Mouse (Mus musculus) retina, postnatal 1 day (tissue): Measurements from ENCODE around the gene B3galt1.

Source experiments
- DNase-seq: peaks from one replicate; pipeline ENCODE4 v3.0.0-alpha.2; 2012

Gene B3galt1

GRCm38 (mm10) chr2:67751585-67751984 lies 185.9 kb downstream of the B3galt1 start:
- DNase-seq = peak; percentile 18

DNA sequence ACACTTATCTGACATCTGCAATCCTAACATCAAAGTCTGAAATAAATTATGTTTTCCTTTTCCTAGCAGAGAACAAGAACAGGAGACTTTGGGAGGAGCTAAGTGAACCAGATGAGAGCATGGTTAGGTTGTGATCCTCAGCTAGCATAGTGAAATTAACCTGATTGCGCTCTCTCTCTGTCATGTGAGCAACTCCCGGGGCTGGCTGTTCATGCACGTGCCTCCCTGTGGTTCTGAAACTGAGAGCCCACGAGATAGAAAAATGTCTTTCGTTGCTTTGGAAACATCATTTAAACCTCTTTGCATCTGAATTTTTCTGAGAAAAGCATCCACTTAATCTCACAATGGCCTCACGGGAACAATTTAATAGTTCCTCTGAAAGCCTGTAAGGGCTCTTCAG lies 190.8 kb downstream of the B3galt1 start:
- no peak for DNase-seq

DNA sequence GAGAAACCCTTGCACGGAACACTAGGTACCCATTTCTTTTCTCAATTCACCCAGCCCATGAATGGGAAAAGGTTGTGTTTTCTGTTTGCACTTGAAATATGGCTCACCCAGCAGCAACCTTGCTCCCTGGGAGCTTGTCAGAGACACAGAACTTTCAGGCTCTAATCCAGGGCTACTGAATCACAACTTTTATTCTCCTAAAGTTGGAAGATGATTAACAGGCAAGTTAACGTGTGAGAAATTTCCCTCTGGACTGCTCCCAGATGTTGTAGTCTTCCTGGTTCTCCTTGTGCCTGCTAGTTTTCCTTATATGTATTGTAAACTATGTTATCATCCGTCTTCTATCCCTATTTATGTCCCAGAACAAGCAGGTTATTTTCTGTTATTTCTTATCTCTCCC lies 221.9 kb downstream of the B3galt1 start:
- DNase-seq = no peak

GRCm38 (mm10) chr2:67797561-67797960 lies 231.9 kb downstream of the B3galt1 start:
- DNase-seq = no peak

GRCm38 (mm10) chr2:67799981-67800380 lies 234.3 kb downstream of the B3galt1 start:
- DNase-seq = no peak

GRCm38 (mm10) chr2:67816149-67816548 lies 250.5 kb downstream of the B3galt1 start:
- DNase-seq = peak; percentile 64

- DNase-seq = peak; percentile 8
Measured at GRCm38 (mm10) chr2:67818014-67818413, 252.3 kb downstream of the B3galt1 start.

DNA sequence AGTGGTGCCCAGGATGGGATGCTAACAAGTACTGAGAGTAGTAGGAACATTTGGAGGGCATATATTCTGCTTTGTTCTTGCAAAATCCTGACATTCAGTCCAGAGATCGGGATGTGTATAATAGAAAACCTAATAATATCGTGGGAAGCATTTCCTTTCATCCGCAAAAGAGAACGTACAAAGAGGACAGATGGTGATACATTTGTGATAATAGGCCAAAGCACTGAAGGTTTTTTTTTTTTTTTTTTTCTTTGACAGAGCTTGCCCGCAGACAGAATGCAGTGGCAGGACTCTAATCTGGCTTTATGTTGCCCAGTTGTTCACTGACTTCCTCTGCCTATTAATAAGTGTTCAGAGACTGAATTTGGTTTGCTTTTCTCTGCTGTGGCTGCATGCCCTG lies 256.7 kb downstream of the B3galt1 start:
- DNase-seq = no peak

- no peak for DNase-seq
Measured at GRCm38 (mm10) chr2:67827697-67828096, 262.0 kb downstream of the B3galt1 start.

- no peak for DNase-seq
Measured at GRCm38 (mm10) chr2:67829055-67829915, 263.6 kb downstream of the B3galt1 start.

DNA sequence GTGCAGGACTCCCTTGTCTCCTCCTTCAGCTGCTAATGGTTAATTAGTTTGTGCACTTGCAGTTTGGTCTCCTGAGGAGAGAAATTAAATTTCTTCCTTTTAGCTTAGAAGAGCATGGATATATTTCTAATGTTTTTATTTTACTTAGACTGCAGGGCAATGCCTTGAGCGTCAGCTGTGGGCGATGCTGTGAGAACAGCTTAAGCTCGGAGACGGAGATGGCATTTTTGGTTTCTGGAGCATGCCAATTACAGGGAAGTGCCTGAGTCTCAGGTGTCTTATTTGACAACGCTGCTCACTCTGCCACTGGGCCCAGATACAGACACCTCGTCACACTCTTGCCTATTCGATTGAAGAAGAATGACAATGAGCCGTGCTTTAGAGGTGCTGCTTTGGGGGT lies 282.1 kb downstream of the B3galt1 start:
- no peak for DNase-seq

- DNase-seq = no peak
Measured at GRCm38 (mm10) chr2:67850725-67851124, 285.1 kb downstream of the B3galt1 start.

- DNase-seq = no peak
Measured at GRCm38 (mm10) chr2:67858340-67858739, 292.7 kb downstream of the B3galt1 start.

- no peak for DNase-seq
Measured at GRCm38 (mm10) chr2:67859004-67859403, 293.3 kb downstream of the B3galt1 start.

DNA sequence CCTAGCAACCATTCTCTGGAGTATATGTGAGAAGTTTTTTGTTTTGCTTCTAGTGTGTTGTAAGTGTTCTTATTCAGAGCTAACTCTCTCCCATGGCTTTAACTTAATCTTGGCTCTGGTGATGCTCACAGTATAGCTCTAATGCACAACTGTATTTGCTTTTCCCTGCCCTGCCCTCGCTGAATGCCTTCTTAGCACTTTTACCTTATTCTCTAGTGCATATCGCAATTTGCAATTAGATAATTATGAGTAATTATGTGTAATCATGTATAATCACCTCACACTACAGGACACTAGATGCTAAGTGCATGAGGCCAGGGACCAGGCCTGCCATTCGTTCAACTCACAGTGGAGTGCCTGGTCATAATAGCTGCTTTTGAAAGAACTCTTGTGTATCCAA lies 307.7 kb downstream of the B3galt1 start:
- DNase-seq = no peak

DNA sequence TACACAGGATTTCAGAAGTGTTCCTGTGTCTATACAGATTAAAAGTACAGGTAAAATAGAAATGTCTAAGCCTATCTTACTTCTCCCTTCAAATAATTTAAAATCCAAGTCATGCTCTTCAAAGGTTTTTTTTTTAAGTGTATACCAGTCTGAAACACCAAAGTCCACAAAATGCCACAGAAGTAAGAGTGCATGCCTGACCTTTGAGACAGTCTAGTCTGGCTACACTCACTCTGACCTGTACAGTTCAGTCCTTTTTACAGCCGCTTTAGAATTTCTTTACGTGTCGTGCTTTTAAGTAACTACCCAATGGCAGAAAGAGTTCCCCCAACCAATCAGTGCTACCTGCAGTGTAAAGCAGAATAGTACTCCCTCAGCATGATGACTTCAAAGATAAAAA lies 314.2 kb downstream of the B3galt1 start:
- DNase-seq = no peak

GRCm38 (mm10) chr2:67881713-67882281 lies 316.1 kb downstream of the B3galt1 start:
- no peak for DNase-seq

DNA sequence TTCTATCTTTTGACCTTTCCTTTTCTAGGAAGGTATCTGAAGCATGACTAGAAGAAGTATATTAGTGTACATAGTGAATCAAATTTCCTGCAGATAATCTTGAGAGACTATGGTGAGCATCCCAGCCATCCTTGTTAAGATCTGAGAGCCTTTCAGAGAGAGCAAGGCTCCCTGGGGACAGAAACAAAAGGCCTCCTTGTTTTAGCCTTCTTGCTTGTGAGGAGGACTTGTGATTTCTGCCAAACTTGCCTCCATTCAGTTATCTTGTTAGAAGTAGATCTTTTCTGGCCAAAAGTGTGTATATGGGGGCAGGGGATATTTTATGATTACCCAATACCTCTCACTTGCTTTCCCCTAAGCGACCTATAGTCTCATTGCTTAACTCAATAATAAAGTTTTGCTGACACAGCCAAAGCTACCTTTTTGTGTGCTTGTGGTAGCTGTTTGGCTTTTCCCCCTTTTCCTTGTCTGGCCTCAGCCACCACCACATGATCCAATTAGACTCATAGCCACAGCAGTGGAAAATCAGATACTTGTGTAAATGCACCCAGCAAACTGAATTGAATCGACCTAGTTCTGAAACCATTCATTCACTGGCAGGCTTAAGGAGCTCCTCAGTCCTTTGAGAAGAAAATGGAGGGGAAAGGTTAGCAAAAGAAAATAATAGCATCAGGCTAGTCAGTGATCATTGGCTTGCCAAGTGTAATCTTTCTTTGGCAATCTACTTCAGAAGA lies 332.5 kb downstream of the B3galt1 start:
- DNase-seq = peak; percentile 72

DNA sequence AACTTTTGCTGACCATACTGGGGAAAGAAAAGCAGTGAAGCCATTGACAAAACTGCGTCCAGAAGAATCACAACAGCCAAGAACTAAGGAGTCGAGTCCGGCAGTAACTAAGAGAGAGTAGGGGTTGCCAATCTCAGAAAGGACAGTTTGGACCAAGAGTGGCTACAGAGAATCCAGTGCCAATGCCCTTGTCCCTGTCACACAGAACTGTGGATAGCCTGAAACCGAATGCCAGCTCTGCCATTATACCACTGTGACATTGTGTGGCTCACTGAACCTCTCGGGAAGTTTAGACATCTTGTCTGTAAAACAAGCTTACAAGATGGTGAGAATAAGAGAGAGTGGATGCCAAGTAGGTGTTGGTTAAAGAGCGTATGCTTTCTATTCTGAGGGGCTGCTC lies 335.9 kb downstream of the B3galt1 start:
- DNase-seq = no peak

DNA sequence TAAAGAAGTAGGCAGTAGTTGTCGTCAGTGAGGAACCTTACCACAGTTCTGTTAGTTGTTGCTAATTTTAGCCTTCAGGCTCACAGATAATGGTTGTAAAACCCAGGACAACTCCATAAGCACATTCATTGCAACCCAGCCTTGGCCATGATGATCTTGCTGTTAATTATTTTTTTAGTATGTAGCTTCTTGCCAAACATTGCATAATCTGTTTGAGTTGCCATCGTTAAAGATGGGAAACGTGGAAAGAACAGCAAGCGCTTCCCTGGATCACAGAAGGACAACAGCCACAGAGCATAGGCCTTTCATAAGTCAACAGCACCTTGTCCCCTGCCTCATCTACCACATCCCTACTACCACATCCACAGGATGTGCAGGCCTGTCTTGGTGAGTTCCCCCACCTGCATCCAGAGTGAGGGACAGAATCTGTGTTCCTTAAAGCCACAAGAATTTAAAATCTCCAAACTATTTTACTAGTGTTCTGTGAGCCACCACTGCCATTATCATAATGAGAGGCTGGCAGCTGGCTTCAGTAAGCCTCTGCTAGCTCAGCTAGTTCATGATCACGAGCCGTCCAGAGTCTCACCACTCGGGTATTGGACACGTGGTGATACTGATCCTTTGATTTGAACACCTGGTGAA lies 337.1 kb downstream of the B3galt1 start:
- no peak for DNase-seq

DNA sequence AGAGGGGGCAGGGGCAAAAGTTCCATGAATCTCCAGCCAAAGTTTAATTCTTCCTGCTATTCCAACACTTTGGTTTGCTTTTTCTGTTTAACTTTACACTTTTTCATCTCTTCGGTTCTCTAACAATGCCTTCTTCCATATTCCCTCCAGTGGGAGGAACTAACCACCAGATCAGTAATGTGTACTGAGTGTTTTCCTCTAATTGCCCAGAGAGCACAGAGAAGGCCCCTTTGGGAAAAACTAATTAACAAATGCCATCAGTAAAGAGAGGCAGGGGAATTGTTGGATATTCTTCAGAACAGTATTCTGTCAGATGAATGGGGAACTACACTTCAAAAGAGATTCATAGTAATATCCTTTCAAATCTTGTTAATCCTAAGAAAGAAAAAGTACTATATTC lies 338.1 kb downstream of the B3galt1 start:
- DNase-seq = peak; percentile 43

DNA sequence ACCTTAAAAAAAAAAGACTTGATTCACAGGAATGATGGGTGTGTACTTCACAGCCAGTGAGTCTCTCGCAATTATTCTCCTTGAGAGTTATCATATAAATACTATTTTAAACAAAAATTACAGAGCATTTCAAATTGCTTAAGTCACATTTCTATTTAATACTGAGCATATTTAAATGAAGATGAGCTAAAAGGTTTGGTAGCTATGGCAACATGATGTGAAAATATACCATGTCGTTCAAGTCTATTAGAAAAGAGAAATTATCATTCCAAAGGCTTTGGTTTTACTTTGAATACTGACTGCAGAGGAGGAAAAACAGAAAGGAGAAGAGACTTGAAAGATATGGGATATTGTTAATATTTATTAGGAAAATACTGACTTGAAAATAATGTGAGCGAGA lies 366.3 kb downstream of the B3galt1 start:
- DNase-seq = no peak

DNA sequence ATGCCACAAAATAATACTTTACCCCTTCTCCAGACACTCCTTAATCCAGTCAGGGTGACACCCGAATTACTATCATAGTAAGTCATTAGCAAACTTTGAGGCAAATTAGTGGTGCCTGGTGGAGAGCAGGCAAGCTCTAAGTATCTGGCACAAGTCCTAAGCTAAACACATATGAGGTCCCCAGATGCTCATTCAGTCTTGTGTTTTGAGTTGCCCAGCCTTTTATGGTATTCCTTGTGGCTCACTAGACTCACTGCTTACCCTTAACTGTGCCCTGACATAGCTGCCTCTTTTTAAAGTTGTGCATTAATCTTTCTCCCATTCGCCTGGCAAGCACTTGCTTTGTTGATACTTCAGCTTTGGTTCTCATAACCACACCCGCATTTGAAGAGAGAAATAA lies 382.7 kb downstream of the B3galt1 start:
- DNase-seq = no peak
